Mouse (Mus musculus) embryonic fibroblast, embryonic 13.5 days (primary cell): ENCODE measurements at regions not wholly inside any gene's neighbourhood (a gene's known extent, or its start where the extent isn't known, plus 50 kb on each side); places are given as distances from the start of the nearest gene placed in this dataset.

Experiments used
- CTCF ChIP-seq: IDR thresholded peaks from 2 replicates; pipeline ENCODE4 v1.5.1; 2011; ENCODE audit warnings: mild to moderate bottlenecking, control low read depth, low read length, moderate library complexity, borderline replicate concordance; ENCODE audit not compliant: insufficient read depth
- POLR2A ChIP-seq: IDR thresholded peaks from 2 replicates; pipeline ENCODE4 v1.6.1; 2011; ENCODE audit warnings: low read depth, mild to moderate bottlenecking, control low read depth, low read length, moderate library complexity

- no peak for TF ChIP-seq CTCF
- no peak for TF ChIP-seq POLR2A
These were observed 101.9 kb downstream of the Gm9733 start for GRCm38 (mm10) chr3:15230204-15230603.
